Mouse (Mus musculus) naive thymus-derived CD4-positive, alpha-beta T cell, adult 5 months (primary cell): ENCODE results near the gene Sap30bp. TPM values are rescaled to one million over a fixed set of nuclear protein-coding genes. Genes with fewer than 3 reads are reported as not detected.

Experiments used
- polyA plus RNA-seq: library from polyadenylated mRNA; unstranded; fragments of 100-300 nt; shearing (Covaris generic); gene quantifications from one replicate; pipeline ENCODE4 v1.2.1, GENCODE M21; 2017

The Sap30bp gene
- 38.0 TPM for polyA plus RNA-seq

DNA sequence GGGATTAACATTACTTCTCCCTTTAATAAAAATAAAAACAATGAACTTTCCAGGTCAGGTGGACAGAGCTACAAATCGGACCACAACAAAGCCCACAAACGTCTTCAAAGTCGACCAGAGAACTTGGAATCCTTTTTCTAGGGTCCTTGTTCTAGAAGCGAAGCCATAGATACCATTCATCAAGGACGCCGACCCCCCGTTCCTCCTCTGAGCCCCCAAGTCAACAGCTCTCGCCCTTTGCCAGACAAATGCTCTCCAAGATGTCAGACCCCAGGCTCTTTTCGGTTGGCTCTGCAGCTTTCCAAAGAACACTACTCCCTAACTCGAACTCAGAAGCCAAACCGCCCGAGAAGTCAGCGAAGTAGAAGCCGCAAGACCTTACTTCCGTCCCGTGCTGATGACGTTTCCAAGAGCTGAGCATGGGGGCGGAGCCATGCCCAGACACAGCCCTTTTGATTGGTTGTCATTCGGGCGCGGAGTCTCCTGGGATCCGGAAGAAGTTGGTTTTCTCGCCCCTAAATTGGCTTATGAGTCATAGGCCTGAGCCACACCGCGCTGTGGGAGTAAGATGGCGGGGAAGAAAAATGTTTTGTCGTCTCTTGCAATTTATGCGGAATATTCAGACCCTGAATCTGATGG lies at the start of gene Sap30bp, which contains the start of gene Recql5:
Gene Sap30bp (plus strand): TSS at position 175 of the 639 bp plus-strand sequence.
Gene Recql5 (minus strand): TSS at position 370 of the 639 bp plus-strand sequence.

DNA sequence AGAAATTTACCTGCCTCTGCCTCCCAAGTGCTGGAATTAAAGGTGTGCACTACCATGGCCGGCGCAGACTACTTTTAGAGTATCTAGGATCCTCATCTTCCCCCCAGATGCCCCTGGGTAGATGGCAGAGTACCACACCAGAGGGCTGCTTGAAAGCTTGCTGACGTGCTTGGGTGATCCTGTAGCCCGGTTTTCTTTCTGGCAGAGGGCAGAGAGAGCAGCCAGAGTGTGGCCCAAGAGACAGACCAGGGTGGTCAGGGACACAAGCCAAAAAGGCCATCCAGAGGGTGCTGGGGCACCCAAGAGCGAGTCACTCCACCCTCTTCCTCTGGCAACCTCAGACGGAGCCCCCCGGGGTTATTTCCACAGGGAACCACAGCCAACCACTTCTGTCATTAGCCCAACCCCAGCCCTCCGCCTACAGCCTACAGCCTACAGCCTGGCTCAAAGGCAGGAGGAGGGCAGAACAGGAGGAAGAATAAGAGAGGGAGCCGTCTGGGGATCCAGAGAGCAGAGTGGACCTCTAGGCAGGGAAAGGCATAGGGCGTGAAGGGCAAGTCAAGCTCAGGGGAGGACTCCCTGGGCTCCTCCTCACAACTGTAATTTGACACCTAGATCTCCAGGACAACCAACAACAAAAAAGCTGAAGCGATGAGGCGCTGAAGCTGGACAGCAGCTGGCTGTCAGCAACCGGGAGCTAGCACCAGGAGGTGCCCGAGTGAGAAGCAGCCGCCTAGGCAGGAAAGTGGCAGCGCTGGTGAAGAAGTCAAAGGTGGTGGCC lies 33.4 kb upstream of the Sap30bp start, which contains the start of gene Smim5:
Gene Smim5 (plus strand): TSS at position 481 of the 781 bp plus-strand sequence.

DNA sequence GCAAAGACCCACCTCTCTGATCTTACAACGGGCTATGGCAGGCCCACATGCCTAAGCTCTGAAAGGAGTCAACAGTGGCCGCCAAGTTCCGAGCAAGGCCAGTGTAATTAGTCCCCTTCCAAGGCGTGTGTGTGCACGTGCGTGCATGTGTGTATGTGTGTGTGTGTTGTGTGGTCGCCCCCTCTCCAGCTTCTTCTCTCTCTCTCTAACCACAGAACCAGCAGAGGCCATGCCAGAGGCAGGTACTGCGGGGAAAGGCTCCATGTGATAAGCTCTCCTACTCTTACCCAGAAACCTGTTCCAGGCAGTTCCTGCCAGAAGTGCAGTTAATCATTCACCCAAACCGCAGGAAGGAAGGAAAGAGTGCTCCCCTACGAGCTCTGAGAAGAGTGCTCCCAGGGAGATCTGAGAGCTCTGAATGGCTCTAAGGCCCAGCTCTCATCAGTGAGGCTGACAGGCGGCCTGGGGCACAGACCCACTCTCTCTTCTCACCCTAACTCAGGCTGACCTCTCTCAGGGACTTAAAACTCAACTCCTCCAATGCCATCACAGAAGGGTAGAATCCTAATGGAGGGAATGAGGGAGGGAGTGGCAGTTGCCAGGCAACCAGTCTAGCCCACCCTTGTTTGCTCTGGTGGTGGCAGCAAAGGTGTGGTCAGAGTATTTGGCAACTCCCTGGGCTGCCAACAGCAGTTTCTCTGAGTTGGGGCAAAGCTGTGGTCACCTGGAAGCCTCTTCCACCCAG lies 21.3 kb upstream of the Sap30bp start, which contains the start of gene Smim6:
Gene Smim6 (plus strand): TSS at position 386 of the 745 bp plus-strand sequence.

DNA sequence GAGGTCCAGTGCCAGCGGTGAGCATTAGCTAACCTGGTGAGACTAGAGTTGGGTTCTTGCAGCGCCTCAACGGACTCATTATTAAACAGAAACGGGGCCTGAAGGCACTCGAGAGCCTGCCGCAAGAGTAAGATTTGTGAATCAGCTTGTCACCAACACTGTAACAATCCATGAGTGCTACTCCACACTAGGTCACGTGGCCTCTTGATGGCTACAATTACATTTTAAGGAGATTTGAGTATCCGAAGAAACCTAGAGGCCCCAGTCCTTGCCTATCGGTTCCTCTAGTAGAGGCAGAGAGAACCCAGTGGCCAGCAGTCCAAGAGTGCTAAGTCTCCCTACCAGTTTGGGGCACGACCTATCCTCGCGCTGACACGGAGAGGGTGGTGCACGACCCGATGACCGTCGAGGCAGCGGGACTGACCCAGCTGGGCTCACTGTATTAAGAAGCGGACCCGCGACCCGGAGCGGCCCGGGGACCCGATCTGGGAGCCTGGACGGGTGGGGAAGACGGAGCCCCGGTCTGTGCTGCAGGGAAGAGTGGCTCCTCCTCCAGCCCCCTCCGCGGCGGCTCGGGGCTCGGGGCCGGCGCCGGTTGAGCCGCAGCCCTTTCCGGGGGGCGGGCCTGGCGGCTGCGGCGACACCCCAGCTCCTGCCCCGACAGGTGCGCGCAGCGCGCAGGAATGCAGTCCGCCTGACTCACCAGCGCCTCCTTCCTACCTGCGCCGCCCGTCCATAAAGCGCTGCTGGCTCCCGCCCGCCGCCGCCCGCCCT lies 41.4 kb downstream of the Sap30bp start, which contains the start of gene Itgb4:
Gene Itgb4 (plus strand): TSS at position 401 of the 774 bp plus-strand sequence.

DNA sequence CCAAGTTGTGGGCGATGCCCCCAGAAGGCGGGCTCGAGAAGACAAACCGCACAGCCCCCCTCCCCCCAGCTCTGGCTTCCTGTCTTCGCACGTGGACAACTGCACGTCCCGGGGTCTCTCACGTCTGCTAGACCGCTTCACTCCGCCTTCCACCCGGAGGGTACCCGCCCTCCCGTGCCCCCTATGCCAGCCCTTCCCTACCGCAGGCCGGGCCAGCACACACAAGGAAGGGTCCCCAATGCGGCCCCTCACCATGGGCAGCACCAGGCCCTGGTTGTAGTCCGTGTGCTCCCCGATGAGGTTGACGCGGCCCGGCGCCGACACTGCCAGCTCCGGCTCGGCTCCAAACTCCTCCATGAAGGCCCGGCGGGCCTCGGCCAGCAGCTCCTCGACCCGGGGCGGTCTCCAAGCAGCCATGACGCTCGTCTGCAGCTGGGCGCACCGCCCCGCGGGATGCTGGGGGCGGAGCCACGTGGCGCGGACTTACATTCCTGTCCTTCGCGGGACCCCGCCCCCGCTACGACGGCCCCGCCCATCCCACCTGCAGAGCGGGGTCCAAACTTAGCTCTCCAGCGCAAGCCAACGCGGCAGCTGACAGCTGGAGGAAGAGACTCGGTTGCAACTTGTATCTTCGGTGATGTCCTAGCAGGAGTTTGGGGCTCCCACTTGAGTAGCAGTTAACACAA lies 79.3 kb downstream of the Sap30bp start, which contains the start of gene Galk1:
Gene Galk1 (minus strand): TSS at position 458 of the 686 bp plus-strand sequence.

Other genes starting within 250 kb of the Sap30bp start
- gene Grb2, start 224.7 kb upstream of the Sap30bp start, polyA plus RNA-seq = 176 TPM
- 20.7 TPM for gene Tmem94, start 167.8 kb upstream of the Sap30bp start, polyA plus RNA-seq
- 0.30 TPM for gene Caskin2, start 119.6 kb upstream of the Sap30bp start, polyA plus RNA-seq
- gene Tsen54, start 118.6 kb upstream of the Sap30bp start, polyA plus RNA-seq = 24.6 TPM
- 25.9 TPM for gene Llgl2, start 109.2 kb upstream of the Sap30bp start, polyA plus RNA-seq
- gene Myo15b, start 74.9 kb upstream of the Sap30bp start, polyA plus RNA-seq = not detected
- gene Smim5, start 33.3 kb upstream of the Sap30bp start, polyA plus RNA-seq = not detected
- 0.36 TPM for gene Smim6, start 21.3 kb upstream of the Sap30bp start, polyA plus RNA-seq
- 10.1 TPM for gene Recql5, start 195 bp downstream of the Sap30bp start, polyA plus RNA-seq
- not detected for gene Itgb4, start 41.4 kb downstream of the Sap30bp start, polyA plus RNA-seq
- 18.7 TPM for gene Galk1, start 79.4 kb downstream of the Sap30bp start, polyA plus RNA-seq
- 1,639 TPM for gene H3f3b, start 94.7 kb downstream of the Sap30bp start, polyA plus RNA-seq
- 48.4 TPM for gene Unk, start 97.0 kb downstream of the Sap30bp start, polyA plus RNA-seq
- 92.3 TPM for gene Unc13d, start 144.7 kb downstream of the Sap30bp start, polyA plus RNA-seq
- 267 TPM for gene Wbp2, start 153.7 kb downstream of the Sap30bp start, polyA plus RNA-seq
- gene Trim47, start 193.9 kb downstream of the Sap30bp start, polyA plus RNA-seq = 1.6 TPM
- 16.2 TPM for gene Trim65, start 197.8 kb downstream of the Sap30bp start, polyA plus RNA-seq
- 73.0 TPM for gene Mrpl38, start 205.6 kb downstream of the Sap30bp start, polyA plus RNA-seq
- gene Fbf1, start 234.9 kb downstream of the Sap30bp start, polyA plus RNA-seq = 9.7 TPM